Mouse (Mus musculus): ENCODE results near the gene Kcnk5. TPM values are rescaled to one million over a fixed set of nuclear protein-coding genes. Genes with fewer than 3 reads are reported as not detected.

Kcnk5 gene
- polyA plus RNA-seq, 1 experiment from 2014 or later: 8.7 TPM

GRCm38 (mm10) chr14:20120868-20121267 lies 60.7 kb downstream of the Kcnk5 start:
- H3K27me3 ChIP-seq (ENCODE audit: control insufficient read depth, insufficient read depth, low read length): no peaks in the 10 kb centered on the region
- no peak for ATAC-seq (ENCODE audit: insufficient read depth, low FRiP score)
- no peaks in the 10 kb centered on the region for H3K4me1 ChIP-seq (ENCODE audit: control insufficient read depth, insufficient read depth, low read length)
- H3K4me2 ChIP-seq (ENCODE audit: low read depth, low read length): no peak overlapping the region
- no peak overlapping the region for H3K9ac ChIP-seq (ENCODE audit: low read length)
- no peaks in the 10 kb centered on the region for H3K36me3 ChIP-seq (ENCODE audit: control insufficient read depth, insufficient read depth, low read length)
- no peak overlapping the region for H3K27ac ChIP-seq (ENCODE audit: low read length)
- 64% methylated on average over 5 of the region's 5 CpGs for WGBS
- H3K9me3 ChIP-seq (replicated peaks; ENCODE audit: control insufficient read depth, low read length): no peaks in the 10 kb centered on the region
- H3K4me3 ChIP-seq (replicated peaks; ENCODE audit: low read length): no peak overlapping the region

- ATAC-seq (ENCODE audit: insufficient read depth, low FRiP score): no peak
- no peaks in the 10 kb centered on the region for H3K36me3 ChIP-seq (ENCODE audit: control insufficient read depth, insufficient read depth, low read length)
- H3K9me3 ChIP-seq (replicated peaks; ENCODE audit: control insufficient read depth, low read length): no peaks in the 10 kb centered on the region
- H3K4me1 ChIP-seq (ENCODE audit: control insufficient read depth, insufficient read depth, low read length): no peaks in the 10 kb centered on the region
- H3K27me3 ChIP-seq (ENCODE audit: control insufficient read depth, insufficient read depth, low read length): no peaks in the 10 kb centered on the region
- WGBS: 88% methylated on average over 11 of the region's 11 CpGs
- no peak overlapping the region for H3K9ac ChIP-seq (ENCODE audit: low read length)
- H3K27ac ChIP-seq (ENCODE audit: low read length): no peak overlapping the region
- H3K4me3 ChIP-seq (replicated peaks; ENCODE audit: low read length): no peak overlapping the region
- H3K4me2 ChIP-seq (ENCODE audit: low read depth, low read length): no peak overlapping the region
Observed at GRCm38 (mm10) chr14:20120012-20120411, 61.6 kb downstream of the Kcnk5 start.

GRCm38 (mm10) chr14:20116149-20116605 lies 65.4 kb downstream of the Kcnk5 start:
- Histone ChIP-seq H3K27ac (ENCODE audit: low read length) (no peak overlapping the region), H3K27me3 (ENCODE audit: control insufficient read depth, insufficient read depth, low read length) (no peaks in the 10 kb centered on the region), H3K4me3 (replicated peaks; ENCODE audit: low read length) (no peak overlapping the region), H3K9me3 (replicated peaks; ENCODE audit: control insufficient read depth, low read length) (no peaks in the 10 kb centered on the region), H3K36me3 (ENCODE audit: control insufficient read depth, insufficient read depth, low read length) (no peaks in the 10 kb centered on the region), H3K9ac (ENCODE audit: low read length) (no peak overlapping the region), H3K4me2 (ENCODE audit: low read depth, low read length) (no peak overlapping the region), H3K4me1 (ENCODE audit: control insufficient read depth, insufficient read depth, low read length) (no peaks in the 10 kb centered on the region)
- no peak for ATAC-seq (ENCODE audit: insufficient read depth, low FRiP score)
- WGBS: 44% methylated on average over 9 of the region's 9 CpGs

- ATAC-seq (ENCODE audit: insufficient read depth, low FRiP score): no peak
- Histone ChIP-seq H3K27ac (ENCODE audit: low read length) (no peak overlapping the region), H3K9ac (ENCODE audit: low read length) (no peak overlapping the region), H3K9me3 (replicated peaks; ENCODE audit: control insufficient read depth, low read length) (no peaks in the 10 kb centered on the region), H3K4me2 (ENCODE audit: low read depth, low read length) (no peak overlapping the region), H3K4me1 (ENCODE audit: control insufficient read depth, insufficient read depth, low read length) (no peaks in the 10 kb centered on the region), H3K27me3 (ENCODE audit: control insufficient read depth, insufficient read depth, low read length) (no peaks in the 10 kb centered on the region), H3K4me3 (replicated peaks; ENCODE audit: low read length) (no peak overlapping the region), H3K36me3 (ENCODE audit: control insufficient read depth, insufficient read depth, low read length) (no peaks in the 10 kb centered on the region)
- whole genome bisulfite sequencing: 86% methylated on average over 6 of the region's 6 CpGs
Observed at GRCm38 (mm10) chr14:20114951-20115350, 66.7 kb downstream of the Kcnk5 start.

GRCm38 (mm10) chr14:20113964-20114363 lies 67.6 kb downstream of the Kcnk5 start:
- no peaks in the 10 kb centered on the region for H3K9me3 ChIP-seq (replicated peaks; ENCODE audit: control insufficient read depth, low read length)
- no peak overlapping the region for H3K4me3 ChIP-seq (replicated peaks; ENCODE audit: low read length)
- no peaks in the 10 kb centered on the region for H3K4me1 ChIP-seq (ENCODE audit: control insufficient read depth, insufficient read depth, low read length)
- H3K9ac ChIP-seq (ENCODE audit: low read length): no peak overlapping the region
- no peaks in the 10 kb centered on the region for H3K36me3 ChIP-seq (ENCODE audit: control insufficient read depth, insufficient read depth, low read length)
- ATAC-seq (ENCODE audit: insufficient read depth, low FRiP score): 0 out of 2 replicates have a peak, but pooled peaks have one; percentile 22
- no peak overlapping the region for H3K27ac ChIP-seq (ENCODE audit: low read length)
- 8% methylated on average over 6 of the region's 6 CpGs for WGBS
- no peak overlapping the region for H3K4me2 ChIP-seq (ENCODE audit: low read depth, low read length)
- H3K27me3 ChIP-seq (ENCODE audit: control insufficient read depth, insufficient read depth, low read length): no peaks in the 10 kb centered on the region

GRCm38 (mm10) chr14:20113189-20113961 lies 68.2 kb downstream of the Kcnk5 start:
- no peaks in the 10 kb centered on the region for H3K27me3 ChIP-seq (ENCODE audit: control insufficient read depth, insufficient read depth, low read length)

GRCm38 (mm10) chr14:20112218-20112617 lies 69.4 kb downstream of the Kcnk5 start:
- WGBS: 75% methylated on average over 3 of the region's 3 CpGs
- H3K9ac ChIP-seq (ENCODE audit: low read length): no peak overlapping the region
- H3K27ac ChIP-seq (ENCODE audit: low read length): no peak overlapping the region
- no peaks in the 10 kb centered on the region for H3K4me1 ChIP-seq (ENCODE audit: control insufficient read depth, insufficient read depth, low read length)
- no peak overlapping the region for H3K4me3 ChIP-seq (replicated peaks; ENCODE audit: low read length)
- no peaks in the 10 kb centered on the region for H3K36me3 ChIP-seq (ENCODE audit: control insufficient read depth, insufficient read depth, low read length)
- H3K27me3 ChIP-seq (ENCODE audit: control insufficient read depth, insufficient read depth, low read length): no peaks in the 10 kb centered on the region
- no peak for ATAC-seq (ENCODE audit: insufficient read depth, low FRiP score)
- H3K9me3 ChIP-seq (replicated peaks; ENCODE audit: control insufficient read depth, low read length): no peaks in the 10 kb centered on the region
- no peak overlapping the region for H3K4me2 ChIP-seq (ENCODE audit: low read depth, low read length)

More at GRCm38 (mm10) chr14:20113189-20113961, 68.2 kb downstream of the Kcnk5 start:
- H3K4me2 ChIP-seq (ENCODE audit: low read depth, low read length): no peak overlapping the region
- no peak for ATAC-seq (ENCODE audit: insufficient read depth, low FRiP score)
- H3K4me3 ChIP-seq (replicated peaks; ENCODE audit: low read length): no peak overlapping the region
- no peak overlapping the region for H3K9ac ChIP-seq (ENCODE audit: low read length)
- WGBS: 47% methylated on average over 7 of the region's 7 CpGs
- H3K36me3 ChIP-seq (ENCODE audit: control insufficient read depth, insufficient read depth, low read length): no peaks in the 10 kb centered on the region
- H3K9me3 ChIP-seq (replicated peaks; ENCODE audit: control insufficient read depth, low read length): no peaks in the 10 kb centered on the region
- H3K27ac ChIP-seq (ENCODE audit: low read length): no peak overlapping the region
- no peaks in the 10 kb centered on the region for H3K4me1 ChIP-seq (ENCODE audit: control insufficient read depth, insufficient read depth, low read length)

GRCm38 (mm10) chr14:20110945-20111344 lies 70.7 kb downstream of the Kcnk5 start:
- H3K27ac ChIP-seq (ENCODE audit: low read length): no peak overlapping the region
- no peaks in the 10 kb centered on the region for H3K9me3 ChIP-seq (replicated peaks; ENCODE audit: control insufficient read depth, low read length)
- no peaks in the 10 kb centered on the region for H3K36me3 ChIP-seq (ENCODE audit: control insufficient read depth, insufficient read depth, low read length)
- H3K4me3 ChIP-seq (replicated peaks; ENCODE audit: low read length): no peak overlapping the region
- 59% methylated on average over 1 of the region's 1 CpGs for WGBS
- H3K4me1 ChIP-seq (ENCODE audit: control insufficient read depth, insufficient read depth, low read length): no peaks in the 10 kb centered on the region
- H3K9ac ChIP-seq (ENCODE audit: low read length): no peak overlapping the region
- ATAC-seq (ENCODE audit: insufficient read depth, low FRiP score): peak; percentile 59
- H3K4me2 ChIP-seq (ENCODE audit: low read depth, low read length): no peak overlapping the region
- no peaks in the 10 kb centered on the region for H3K27me3 ChIP-seq (ENCODE audit: control insufficient read depth, insufficient read depth, low read length)

GRCm38 (mm10) chr14:20106271-20106670 lies 75.3 kb downstream of the Kcnk5 start:
- no peaks in the 10 kb centered on the region for H3K4me1 ChIP-seq (ENCODE audit: control insufficient read depth, insufficient read depth, low read length)
- no peaks in the 10 kb centered on the region for H3K9me3 ChIP-seq (replicated peaks; ENCODE audit: control insufficient read depth, low read length)
- H3K9ac ChIP-seq (ENCODE audit: low read length): no peak overlapping the region
- no peak for ATAC-seq (ENCODE audit: insufficient read depth, low FRiP score)
- WGBS: 50% methylated on average over 6 of the region's 6 CpGs
- H3K4me3 ChIP-seq (replicated peaks; ENCODE audit: low read length): no peak overlapping the region
- no peak overlapping the region for H3K4me2 ChIP-seq (ENCODE audit: low read depth, low read length)
- H3K36me3 ChIP-seq (ENCODE audit: control insufficient read depth, insufficient read depth, low read length): no peaks in the 10 kb centered on the region
- no peak overlapping the region for H3K27ac ChIP-seq (ENCODE audit: low read length)
- no peaks in the 10 kb centered on the region for H3K27me3 ChIP-seq (ENCODE audit: control insufficient read depth, insufficient read depth, low read length)

All from stomach, embryonic 16.5 days (tissue).